Mouse (Mus musculus): Measurements from ENCODE around the gene Wdr83os. TPM values are rescaled to one million over a fixed set of nuclear protein-coding genes. Genes with fewer than 3 reads are reported as not detected.

Gene Wdr83os
- 2.8 TPM for polyA plus RNA-seq (2014; fragmentation: Illumina TruSeq; extraction: RNeasy Lipid Tissue Mini Kit (QIAGEN cat#74804))

GRCm38 (mm10) chr8:85080532-85081215 is at the start of gene Wdr83os:
Wdr83os (plus strand) TSS chr8:85080740.

GRCm38 (mm10) chr8:85036718-85037365 is 43.7 kb upstream of the Wdr83os start, which contains the start of gene Tnpo2:
Tnpo2 (plus strand) TSS chr8:85036915.

GRCm38 (mm10) chr8:85059879-85060616 is 20.5 kb upstream of the Wdr83os start, which contains the start of gene Fbxw9:
Fbxw9 (plus strand) TSS chr8:85060055.

GRCm38 (mm10) chr8:85067982-85068381 is 12.6 kb upstream of the Wdr83os start, which contains the start of gene Gm5741:
Gm5741 (minus strand) TSS chr8:85067982.

GRCm38 (mm10) chr8:85071514-85072281 is 8.8 kb upstream of the Wdr83os start, which contains the start of gene Dhps:
Dhps (plus strand) TSS chr8:85071757.

GRCm38 (mm10) chr8:85081216-85081555 is 646 bp downstream of the Wdr83os start, which contains the start of gene Wdr83:
Wdr83 (minus strand) TSS chr8:85081306.

GRCm38 (mm10) chr8:85083108-85083813 is 2.7 kb downstream of the Wdr83os start, which contains the start of gene Man2b1:
Man2b1 (plus strand) TSS chr8:85083270.

GRCm38 (mm10) chr8:85122995-85123394 is 42.5 kb downstream of the Wdr83os start, which contains the start of gene Zfp791:
Zfp791 (minus strand) TSS chr8:85123095.

Other genes with a start within 250 kb of the Wdr83os start
- gene Gadd45gip1, start 249.2 kb upstream of the Wdr83os start, polyA plus RNA-seq (2014; fragmentation: Illumina TruSeq; extraction: RNeasy Lipid Tissue Mini Kit (QIAGEN cat#74804)), result 1.1 TPM
- gene Rad23a, start 240.1 kb upstream of the Wdr83os start, polyA plus RNA-seq (2014; fragmentation: Illumina TruSeq; extraction: RNeasy Lipid Tissue Mini Kit (QIAGEN cat#74804)), result 3.2 TPM
- gene Calr, start 233.8 kb upstream of the Wdr83os start, polyA plus RNA-seq (2014; fragmentation: Illumina TruSeq; extraction: RNeasy Lipid Tissue Mini Kit (QIAGEN cat#74804)), result 1,005 TPM
- gene Farsa, start 223.8 kb upstream of the Wdr83os start, polyA plus RNA-seq (2014; fragmentation: Illumina TruSeq; extraction: RNeasy Lipid Tissue Mini Kit (QIAGEN cat#74804)), result 4.1 TPM
- gene Syce2, start 208.6 kb upstream of the Wdr83os start, polyA plus RNA-seq (2014; fragmentation: Illumina TruSeq; extraction: RNeasy Lipid Tissue Mini Kit (QIAGEN cat#74804)), result 32.4 TPM
- gene Gcdh, start 186.8 kb upstream of the Wdr83os start, polyA plus RNA-seq (2014; fragmentation: Illumina TruSeq; extraction: RNeasy Lipid Tissue Mini Kit (QIAGEN cat#74804)), result 32.8 TPM
- gene Klf1, start 178.8 kb upstream of the Wdr83os start, polyA plus RNA-seq (2014; fragmentation: Illumina TruSeq; extraction: RNeasy Lipid Tissue Mini Kit (QIAGEN cat#74804)), result not detected
- 2.5 TPM for gene Dnase2a, start 172.2 kb upstream of the Wdr83os start, polyA plus RNA-seq (2014; fragmentation: Illumina TruSeq; extraction: RNeasy Lipid Tissue Mini Kit (QIAGEN cat#74804))
- not detected for gene Mast1, start 143.4 kb upstream of the Wdr83os start, polyA plus RNA-seq (2014; fragmentation: Illumina TruSeq; extraction: RNeasy Lipid Tissue Mini Kit (QIAGEN cat#74804))
- not detected for gene Rtbdn, start 133.7 kb upstream of the Wdr83os start, polyA plus RNA-seq (2014; fragmentation: Illumina TruSeq; extraction: RNeasy Lipid Tissue Mini Kit (QIAGEN cat#74804))
- not detected for gene Gm49661, start 111.3 kb upstream of the Wdr83os start, polyA plus RNA-seq (2014; fragmentation: Illumina TruSeq; extraction: RNeasy Lipid Tissue Mini Kit (QIAGEN cat#74804))
- gene Prdx2, start 111.2 kb upstream of the Wdr83os start, polyA plus RNA-seq (2014; fragmentation: Illumina TruSeq; extraction: RNeasy Lipid Tissue Mini Kit (QIAGEN cat#74804)), result 36.9 TPM
- 2.6 TPM for gene Rnaseh2a, start 111.0 kb upstream of the Wdr83os start, polyA plus RNA-seq (2014; fragmentation: Illumina TruSeq; extraction: RNeasy Lipid Tissue Mini Kit (QIAGEN cat#74804))
- 0.34 TPM for gene Junb, start 102.0 kb upstream of the Wdr83os start, polyA plus RNA-seq (2014; fragmentation: Illumina TruSeq; extraction: RNeasy Lipid Tissue Mini Kit (QIAGEN cat#74804))
- 2.3 TPM for gene Hook2, start 90.1 kb upstream of the Wdr83os start, polyA plus RNA-seq (2014; fragmentation: Illumina TruSeq; extraction: RNeasy Lipid Tissue Mini Kit (QIAGEN cat#74804))
- not detected for gene Best2, start 66.2 kb upstream of the Wdr83os start, polyA plus RNA-seq (2014; fragmentation: Illumina TruSeq; extraction: RNeasy Lipid Tissue Mini Kit (QIAGEN cat#74804))
- 6.7 TPM for gene Asna1, start 55.5 kb upstream of the Wdr83os start, polyA plus RNA-seq (2014; fragmentation: Illumina TruSeq; extraction: RNeasy Lipid Tissue Mini Kit (QIAGEN cat#74804))
- 5.3 TPM for gene Trir, start 53.9 kb upstream of the Wdr83os start, polyA plus RNA-seq (2014; fragmentation: Illumina TruSeq; extraction: RNeasy Lipid Tissue Mini Kit (QIAGEN cat#74804))
- 14.1 TPM for gene Tnpo2, start 43.8 kb upstream of the Wdr83os start, polyA plus RNA-seq (2014; fragmentation: Illumina TruSeq; extraction: RNeasy Lipid Tissue Mini Kit (QIAGEN cat#74804))
- 1.5 TPM for gene Fbxw9, start 20.7 kb upstream of the Wdr83os start, polyA plus RNA-seq (2014; fragmentation: Illumina TruSeq; extraction: RNeasy Lipid Tissue Mini Kit (QIAGEN cat#74804))
- not detected for gene Gm5741, start 12.8 kb upstream of the Wdr83os start, polyA plus RNA-seq (2014; fragmentation: Illumina TruSeq; extraction: RNeasy Lipid Tissue Mini Kit (QIAGEN cat#74804))
- gene Dhps, start 9.0 kb upstream of the Wdr83os start, polyA plus RNA-seq (2014; fragmentation: Illumina TruSeq; extraction: RNeasy Lipid Tissue Mini Kit (QIAGEN cat#74804)), result 19.0 TPM
- 1.00 TPM for gene Wdr83, start 566 bp downstream of the Wdr83os start, polyA plus RNA-seq (2014; fragmentation: Illumina TruSeq; extraction: RNeasy Lipid Tissue Mini Kit (QIAGEN cat#74804))
- 6.1 TPM for gene Man2b1, start 2.5 kb downstream of the Wdr83os start, polyA plus RNA-seq (2014; fragmentation: Illumina TruSeq; extraction: RNeasy Lipid Tissue Mini Kit (QIAGEN cat#74804))
- gene Zfp791, start 42.4 kb downstream of the Wdr83os start, polyA plus RNA-seq (2014; fragmentation: Illumina TruSeq; extraction: RNeasy Lipid Tissue Mini Kit (QIAGEN cat#74804)), result 11.3 TPM
- gene Cks1brt, start 71.2 kb downstream of the Wdr83os start, polyA plus RNA-seq (2014; fragmentation: Illumina TruSeq; extraction: RNeasy Lipid Tissue Mini Kit (QIAGEN cat#74804)), result not detected
- gene Olfr371, start 145.2 kb downstream of the Wdr83os start, polyA plus RNA-seq (2014; fragmentation: Illumina TruSeq; extraction: RNeasy Lipid Tissue Mini Kit (QIAGEN cat#74804)), result not detected
- 80.2 TPM for gene Orc6, start 218.9 kb downstream of the Wdr83os start, polyA plus RNA-seq (2014; fragmentation: Illumina TruSeq; extraction: RNeasy Lipid Tissue Mini Kit (QIAGEN cat#74804))
- 426 TPM for gene Vps35, start 219.1 kb downstream of the Wdr83os start, polyA plus RNA-seq (2014; fragmentation: Illumina TruSeq; extraction: RNeasy Lipid Tissue Mini Kit (QIAGEN cat#74804))

All from ovary, adult 10 weeks (tissue).